Mouse (Mus musculus) thymus, postnatal 0 days (tissue): ENCODE measurements around the gene Pbx3. TPM values are rescaled to one million over a fixed set of nuclear protein-coding genes. Genes with fewer than 3 reads are reported as not detected.

ENCODE experiments used
- DNase-seq: peaks from one replicate; pipeline ENCODE4 v3.0.0-alpha.2; 2015; ENCODE audit warnings: low spot score
- polyA plus RNA-seq: library from polyadenylated mRNA; unstranded; fragments of >200 nt; fragmentation: Nextera tagmentation; extraction: Ambion mirVana; gene quantifications from 2 replicates; pipeline ENCODE4 v1.2.1, GENCODE M21; 2015

Gene Pbx3
- polyA plus RNA-seq, 1 experiment from 2014 or later, result 3.2 TPM

DNA sequence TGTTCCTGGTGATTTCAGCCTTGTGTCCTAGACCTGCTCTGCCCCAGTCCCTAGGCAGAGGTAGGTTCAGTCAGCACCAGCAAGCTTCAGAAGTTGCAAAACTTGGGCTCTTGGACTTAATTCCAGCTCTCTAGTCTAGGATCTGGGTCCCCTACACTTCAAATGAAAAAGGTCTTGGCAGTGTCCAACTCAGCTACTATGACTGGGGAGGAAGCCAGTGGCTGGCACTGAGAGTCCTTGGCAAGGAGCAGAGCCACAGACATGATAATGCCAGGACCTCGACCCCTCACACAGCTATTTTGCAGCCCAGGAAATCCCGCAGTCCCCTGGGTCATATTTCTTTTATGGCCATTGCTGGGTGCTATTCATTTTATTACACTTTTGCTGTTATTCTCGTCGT lies 225.9 kb downstream of the Pbx3 start:
- no peak for DNase-seq

DNA sequence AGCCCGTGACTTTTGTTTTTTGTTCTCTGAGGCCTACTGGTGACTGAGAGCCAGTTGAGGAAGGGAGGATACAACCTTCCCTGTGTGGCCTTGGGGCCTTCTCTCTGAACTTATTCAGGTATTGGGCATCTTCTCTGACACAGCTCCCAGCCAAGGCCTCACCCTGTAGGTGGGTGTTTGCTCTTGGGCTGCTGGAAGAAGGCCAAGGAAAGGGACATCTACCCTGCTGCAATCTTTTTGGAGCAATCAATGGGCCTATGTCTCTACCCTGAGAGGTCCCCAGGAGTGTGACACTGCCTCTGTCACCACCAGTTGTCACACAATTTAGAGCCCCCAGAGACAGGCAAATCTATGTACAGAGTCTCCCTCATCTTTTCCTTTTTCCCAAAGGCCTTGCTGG lies 226.5 kb downstream of the Pbx3 start:
- DNase-seq, result no peak

- no peak for DNase-seq
Observed at GRCm38 (mm10) chr2:34139470-34140158, 233.3 kb downstream of the Pbx3 start.

GRCm38 (mm10) chr2:34135316-34135715 lies 237.6 kb downstream of the Pbx3 start:
- DNase-seq, result no peak

- DNase-seq, result no peak
Observed at GRCm38 (mm10) chr2:34132751-34133150, 240.2 kb downstream of the Pbx3 start.

DNA sequence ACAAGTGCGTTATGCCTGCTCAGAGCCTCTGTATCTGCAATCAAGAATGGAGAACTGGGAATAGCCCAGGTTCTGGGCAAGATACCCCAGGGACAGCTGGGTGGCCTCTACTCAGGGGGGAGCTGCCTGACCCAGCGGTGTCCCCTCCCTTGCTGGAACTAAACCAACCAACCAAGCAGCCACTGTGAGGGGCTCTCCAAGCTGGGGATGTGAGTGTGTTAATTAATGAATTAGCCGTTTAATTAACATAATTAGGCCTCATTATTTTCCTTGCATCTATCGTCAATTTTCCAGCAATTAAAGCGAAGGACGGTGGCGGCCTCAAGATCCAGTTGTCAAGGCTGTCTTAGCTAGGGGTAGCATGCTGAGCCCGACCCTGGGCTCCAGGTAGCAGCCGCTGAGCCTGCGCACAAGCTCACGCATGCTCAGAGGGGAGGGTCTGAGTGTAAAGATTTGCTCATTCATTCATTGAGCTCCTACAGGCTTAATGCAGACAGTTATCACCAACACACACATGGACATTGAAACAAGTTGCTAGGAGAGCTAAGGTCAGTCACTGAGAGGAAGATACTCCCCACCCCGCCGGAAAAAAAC lies 243.2 kb downstream of the Pbx3 start:
- no peak for DNase-seq

DNA sequence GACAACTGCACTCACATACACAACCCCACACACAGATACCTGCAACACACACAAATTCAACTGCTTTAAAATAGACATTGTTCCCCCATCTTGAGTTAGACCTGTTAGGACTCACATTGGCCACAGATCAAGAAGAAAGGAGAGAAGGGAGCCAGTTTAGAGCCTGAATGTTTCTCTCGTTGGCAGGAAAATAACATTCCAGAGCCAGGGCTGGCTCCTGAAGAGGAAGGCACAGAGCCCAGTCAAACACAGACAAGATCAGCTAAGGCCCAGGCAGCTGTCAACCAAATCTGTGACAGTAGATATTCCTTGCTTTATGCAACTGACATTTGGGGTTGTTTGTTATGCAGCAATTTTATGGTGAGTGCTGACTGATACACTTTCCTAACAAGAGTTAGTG lies 245.1 kb downstream of the Pbx3 start:
- DNase-seq, result no peak

DNA sequence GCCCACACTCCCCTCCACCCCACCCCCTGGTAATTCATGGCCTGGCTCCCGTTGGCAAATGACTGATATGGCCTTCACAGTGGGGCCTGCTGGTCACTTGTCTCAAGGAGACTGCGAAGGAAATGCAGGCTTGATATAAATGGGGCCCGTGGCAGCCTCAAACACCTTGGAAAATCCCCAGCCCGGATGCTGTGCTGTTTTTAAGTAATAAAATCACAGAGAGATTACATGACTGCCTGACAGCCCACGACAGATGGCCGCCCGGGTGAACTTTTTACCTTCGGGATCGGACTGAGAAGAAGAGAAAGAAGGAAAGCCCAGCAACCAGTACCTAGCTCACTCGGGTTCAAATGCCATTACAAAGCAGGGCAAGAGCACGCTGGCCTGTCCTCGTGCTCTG lies 249.0 kb downstream of the Pbx3 start:
- no peak for DNase-seq

Other genes starting within 250 kb of the Pbx3 start
- 93.8 and 103 TPM in 2 replicates for gene Mapkap1, start 33.6 kb upstream of the Pbx3 start, polyA plus RNA-seq